10 mouse cellular contexts compared by ENCODE assay signal in genomic region chr13:12166386-12166785, GRCm38 (mm10). TPM values are rescaled to one million over a fixed set of nuclear protein-coding genes. Genes with fewer than 3 reads are reported as not detected.
DNase-seq lines count a peak whose midpoint lies in the region; ATAC-seq and TF ChIP-seq lines count a peak whose summit lies in the region.
"Had no signal": no experiment of that assay in that cellular context is flagged by ENCODE, and none has a peak within 500 bp of the region (broad histone marks: within the 10 kb centered on the region; RNA-seq: fewer than 3 reads in every experiment).

No protein-coding gene starts in this region.

- no peak for ATAC-seq in megakaryocyte progenitor cell, adult 5-6 weeks (replicated peaks; ENCODE audit: poor library complexity)

- peak overlapping the region; percentile 38; the same call in 1 of the 2 replicates for H3K27ac ChIP-seq in gastrocnemius, adult 2 months

- TF ChIP-seq CTCF in gastrocnemius, adult 2 months (IDR thresholded peaks at IDR 0.05), result no peak

- intact Hi-C loops in gastrocnemius, adult 2 months (cut with DNase I), result no loop called here

- no peak for DNase-seq in gastrocnemius, adult 2 months
- no peak for DNase-seq in gastrocnemius, postnatal 4 days (ENCODE audit: low spot score in 2 of 2)
- DNase-seq in ovary, postnatal 14 days (ENCODE audit: low spot score), result peak; percentile 8
- no peak for DNase-seq in ovary, adult 18-20 months (ENCODE audit: low spot score)
- DNase-seq in layer of hippocampus, adult 9-11 months, result peak; percentile 71
- DNase-seq in right cerebral cortex, postnatal 25 days, result peak; percentile 47
- DNase-seq in spleen, postnatal 14 days (ENCODE audit: low spot score in 2 of 2), result no peak

- H3K4me3 ChIP-seq in gastrocnemius, adult 2 months, result no peak overlapping the region

RNA-seq across cellular contexts. Expression of gene Ryr2, which starts 59.6 kb away (rescaled TPM):
- under 1 TPM; 0.18 to 0.20 TPM for total RNA-seq in gastrocnemius, adult 2 months (2021)
- under 1 TPM; 0.47 to 0.88 TPM for total RNA-seq in gastrocnemius, postnatal 4 days (2021)
- total RNA-seq in megakaryocyte progenitor cell, adult 5-6 weeks (2015), result not detected in 2 replicates
- total RNA-seq in megakaryocyte progenitor cell, adult 5-6 weeks (2017), result not detected in 2 replicates
- total RNA-seq: common myeloid progenitor, adult 5-6 weeks; granulocyte monocyte progenitor cell, adult 5-6 weeks had no signal

Comparison
In these comparisons a context has a peak if more than half of its experiments do, and no peak if none do; other contexts are left out.
1. DNase-seq: peak in ovary, postnatal 14 days (single experiment), layer of hippocampus, adult 9-11 months (single experiment) and right cerebral cortex, postnatal 25 days (single experiment); none in gastrocnemius, adult 2 months (single experiment), gastrocnemius, postnatal 4 days (0 of 2), ovary, adult 18-20 months (single experiment) and spleen, postnatal 14 days (0 of 2).